In genomic region chr14:12821156-12821813, GRCm38 (mm10) we compare ENCODE assay signal across 8 mouse cellular contexts. TPM values are rescaled to one million over a fixed set of nuclear protein-coding genes. Genes with fewer than 3 reads are reported as not detected.
DNase-seq lines count a peak whose midpoint lies in the region; ATAC-seq and TF ChIP-seq lines count a peak whose summit lies in the region.

No protein-coding gene starts in this region.

- H3K4me3 ChIP-seq in kidney, postnatal 0 days (replicated peaks; ENCODE audit: low read depth, low read length) = peak overlapping the region; percentile 35
- peak overlapping the region; percentile 60 for H3K4me3 ChIP-seq in embryonic facial prominence, embryonic 13.5 days
- peak overlapping the region; percentile 60 for H3K4me3 ChIP-seq in limb, embryonic 13.5 days

- no peaks in the 10 kb centered on the region for H3K36me3 ChIP-seq in kidney, postnatal 0 days (ENCODE audit: insufficient read depth, low read length)
- no peaks in the 10 kb centered on the region for H3K36me3 ChIP-seq in embryonic facial prominence, embryonic 13.5 days
- no peaks in the 10 kb centered on the region for H3K36me3 ChIP-seq in limb, embryonic 13.5 days

- H3K27me3 ChIP-seq in kidney, postnatal 0 days (ENCODE audit: insufficient read depth, low read length) = peaks cover 20% of the 10 kb centered on the region
- peaks cover 34% of the 10 kb centered on the region for H3K27me3 ChIP-seq in embryonic facial prominence, embryonic 13.5 days
- H3K27me3 ChIP-seq in limb, embryonic 13.5 days = peaks cover 31% of the 10 kb centered on the region

- no peak overlapping the region for H3K27ac ChIP-seq in kidney, postnatal 0 days
- no peak overlapping the region for H3K27ac ChIP-seq in embryonic facial prominence, embryonic 13.5 days
- no peak overlapping the region for H3K27ac ChIP-seq in limb, embryonic 13.5 days

- no peak for TF ChIP-seq CTCF in kidney, postnatal 0 days (IDR thresholded peaks at IDR 0.05; ENCODE audit: low read depth)

- H3K4me1 ChIP-seq in kidney, postnatal 0 days (replicated peaks; ENCODE audit: insufficient read depth, low read length) = 0 out of 2 replicates have a peak, but pooled peaks cover 9% of the 10 kb centered on the region
- H3K4me1 ChIP-seq in embryonic facial prominence, embryonic 13.5 days = peaks cover 21% of the 10 kb centered on the region; the same call in 1 of the 2 replicates
- H3K4me1 ChIP-seq in limb, embryonic 13.5 days = peaks cover 18% of the 10 kb centered on the region

- ATAC-seq in kidney, postnatal 0 days (replicated peaks; ENCODE audit: low FRiP score, low read depth) = no peak
- ATAC-seq in embryonic facial prominence, embryonic 13.5 days (ENCODE audit: insufficient number of reproducible peaks, insufficient read depth, low FRiP score, low TSS enrichment, low read depth) = no peak
- peak; percentile 18; the same call in 1 of the 2 replicates for ATAC-seq in limb, embryonic 13.5 days (ENCODE audit: low FRiP score, low read depth)

- WGBS in kidney, postnatal 0 days = under 1% methylated on average over 13 of the region's 13 CpGs
- WGBS in embryonic facial prominence, embryonic 13.5 days = 2% methylated on average over 12 of the region's 13 CpGs
- 2% methylated on average over 13 of the region's 13 CpGs for WGBS in limb, embryonic 13.5 days

- H3K9ac ChIP-seq in kidney, postnatal 0 days (ENCODE audit: low read depth, low read length) = no peak overlapping the region
- H3K9ac ChIP-seq in embryonic facial prominence, embryonic 13.5 days = peak overlapping the region; percentile 64
- H3K9ac ChIP-seq in limb, embryonic 13.5 days = peak overlapping the region; percentile 60

- peak overlapping the region; percentile 69 for H3K4me2 ChIP-seq in kidney, postnatal 0 days (ENCODE audit: low read length)
- peak overlapping the region; percentile 98 for H3K4me2 ChIP-seq in embryonic facial prominence, embryonic 13.5 days
- H3K4me2 ChIP-seq in limb, embryonic 13.5 days (replicated peaks) = peak overlapping the region; percentile 97

- no peaks in the 10 kb centered on the region for H3K9me3 ChIP-seq in kidney, postnatal 0 days (replicated peaks; ENCODE audit: low read length)
- H3K9me3 ChIP-seq in embryonic facial prominence, embryonic 13.5 days = no peaks in the 10 kb centered on the region
- H3K9me3 ChIP-seq in limb, embryonic 13.5 days = no peaks in the 10 kb centered on the region

- peak; percentile 2 for DNase-seq in kidney, postnatal 0 days (ENCODE audit: low spot score)
- no peak for DNase-seq in kidney, adult 9 months
- peak; percentile 47 for DNase-seq in R1 (ENCODE audit: low read depth, low spot score)
- peak; percentile 37 for DNase-seq in testis, postnatal 10 days (ENCODE audit: low spot score)
- no peak for DNase-seq in lung, postnatal 25 days (ENCODE audit: low spot score)
- no peak for DNase-seq in lung, postnatal 14 days

RNA-seq across cellular contexts. Expression of gene Cadps, which starts 1.6 kb away (rescaled TPM):
- 0.13 and 0.18 TPM in 2 replicates for polyA plus RNA-seq in kidney, postnatal 0 days (2015; fragmentation: Nextera tagmentation; extraction: Ambion mirVana)
- 0.98 and 1.6 TPM in 2 replicates for polyA plus RNA-seq in embryonic facial prominence, embryonic 13.5 days (2015; fragmentation: Nextera tagmentation; extraction: Ambion mirVana)
- polyA plus RNA-seq in limb, embryonic 13.5 days (2015; fragmentation: Nextera tagmentation; extraction: Ambion mirVana) = 0.87 and 1.2 TPM in 2 replicates

Comparison
In these comparisons a context has a peak if more than half of its experiments do, and no peak if none do; other contexts are left out.
1. DNase-seq: peak in kidney, postnatal 0 days (single experiment), R1 (single experiment) and testis, postnatal 10 days (single experiment); none in kidney, adult 9 months (single experiment), lung, postnatal 25 days (single experiment) and lung, postnatal 14 days (single experiment).
2. Peak in every context shown above with its lines, with median percentiles within 50 percentile points of each other: H3K4me2 ChIP-seq and H3K4me3 ChIP-seq.